Comparison of ENCODE assay signal across 10 mouse cellular contexts in genomic region chr1:174172605-174173004, GRCm38 (mm10). TPM values are rescaled to one million over a fixed set of nuclear protein-coding genes. Genes with fewer than 3 reads are reported as not detected.
DNase-seq lines count a peak whose midpoint lies in the region; ATAC-seq and TF ChIP-seq lines count a peak whose summit lies in the region.
"Had no signal": no experiment of that assay in that cellular context is flagged by ENCODE, and none has a peak within 500 bp of the region (broad histone marks: within the 10 kb centered on the region; RNA-seq: fewer than 3 reads in every experiment).

Spta1 (plus strand) TSS chr1:174172776.

- H3K9me3 ChIP-seq in intestine, embryonic 15.5 days, result no peaks in the 10 kb centered on the region
- no peaks in the 10 kb centered on the region for H3K9me3 ChIP-seq in intestine, postnatal 0 days (ENCODE audit: control insufficient read depth)
- H3K9me3 ChIP-seq in heart, embryonic 15.5 days (replicated peaks), result no peaks in the 10 kb centered on the region

- no peak within 1 kb of the TSS for H3K9ac ChIP-seq in intestine, embryonic 15.5 days
- no peak within 1 kb of the TSS for H3K9ac ChIP-seq in intestine, postnatal 0 days (ENCODE audit: low read depth, low read length)
- H3K9ac ChIP-seq in heart, embryonic 15.5 days, result no peak within 1 kb of the TSS

- no peak within 1 kb of the TSS for H3K27ac ChIP-seq in intestine, embryonic 15.5 days
- no peak within 1 kb of the TSS for H3K27ac ChIP-seq in intestine, postnatal 0 days (ENCODE audit: low read depth, low read length)
- H3K27ac ChIP-seq in heart, embryonic 15.5 days, result peak within 1 kb of the TSS; percentile 52

- no peaks in the 10 kb centered on the region for H3K36me3 ChIP-seq in intestine, embryonic 15.5 days
- no peaks in the 10 kb centered on the region for H3K36me3 ChIP-seq in intestine, postnatal 0 days (ENCODE audit: control insufficient read depth, insufficient read depth)
- H3K36me3 ChIP-seq in heart, embryonic 15.5 days, result no peaks in the 10 kb centered on the region

- H3K27me3 ChIP-seq in intestine, embryonic 15.5 days (replicated peaks), result no peaks in the 10 kb centered on the region
- H3K27me3 ChIP-seq in intestine, postnatal 0 days (replicated peaks; ENCODE audit: control insufficient read depth, insufficient read depth, low read length), result no peaks in the 10 kb centered on the region
- no peaks in the 10 kb centered on the region for H3K27me3 ChIP-seq in heart, embryonic 15.5 days

- no peak for TF ChIP-seq CTCF in intestine, postnatal 0 days (IDR thresholded peaks at IDR 0.05; ENCODE audit: low read depth)

- peak; percentile 1 for DNase-seq in mesoderm, embryonic 11.5 days (ENCODE audit: low read depth, low spot score)
- no peak for DNase-seq in cerebellum, postnatal 25 days
- DNase-seq in lung, postnatal 4 days, result no peak
- DNase-seq in MN1 (ENCODE audit: low spot score), result no peak
- DNase-seq: kidney, adult 11 months; lung, postnatal 10 days had no signal

- H3K4me1 ChIP-seq in intestine, embryonic 15.5 days (replicated peaks), result no peaks in the 10 kb centered on the region
- H3K4me1 ChIP-seq in intestine, postnatal 0 days (replicated peaks; ENCODE audit: control insufficient read depth, insufficient read depth, low read length), result no peaks in the 10 kb centered on the region
- peaks cover 7% of the 10 kb centered on the region for H3K4me1 ChIP-seq in heart, embryonic 15.5 days (replicated peaks)

- WGBS in intestine, embryonic 15.5 days, result 47% methylated on average over 3 of the region's 3 CpGs
- WGBS in intestine, postnatal 0 days, result 59% methylated on average over 3 of the region's 3 CpGs
- 11% methylated on average over 3 of the region's 3 CpGs for WGBS in heart, embryonic 15.5 days

- no peak within 1 kb of the TSS for H3K4me3 ChIP-seq in intestine, embryonic 15.5 days (replicated peaks)
- no peak within 1 kb of the TSS for H3K4me3 ChIP-seq in intestine, postnatal 0 days (ENCODE audit: low read depth, low read length)
- 0 out of 2 replicates have a peak within 1 kb of the TSS, but pooled peaks have one; percentile 12 for H3K4me3 ChIP-seq in heart, embryonic 15.5 days

- no peak within 1 kb of the TSS for H3K4me2 ChIP-seq in intestine, embryonic 15.5 days (replicated peaks)
- H3K4me2 ChIP-seq in intestine, postnatal 0 days (replicated peaks; ENCODE audit: low read depth), result no peak within 1 kb of the TSS
- peak within 1 kb of the TSS; percentile 44 for H3K4me2 ChIP-seq in heart, embryonic 15.5 days

- peak; percentile 70; the same call in 1 of the 2 replicates for ATAC-seq in intestine, embryonic 15.5 days
- ATAC-seq in intestine, postnatal 0 days, result no peak
- ATAC-seq in common myeloid progenitor, adult 5-6 weeks (replicated peaks; ENCODE audit: low read depth, poor library complexity, severe bottlenecking), result peak; percentile 74
- peak; percentile 55 for ATAC-seq in heart, embryonic 15.5 days (replicated peaks; ENCODE audit: insufficient number of reproducible peaks, insufficient read depth, low FRiP score, low read depth)

RNA-seq across cellular contexts. Expression of gene Spta1, which starts in this region (rescaled TPM):
- 0.85 and 0.94 TPM in 2 replicates for polyA plus RNA-seq in intestine, embryonic 15.5 days (2015; fragmentation: Nextera tagmentation; extraction: Ambion mirVana)
- 0.04 TPM in 1 of 2 replicates, not detected in the other for polyA plus RNA-seq in intestine, postnatal 0 days (2015; fragmentation: Nextera tagmentation; extraction: Ambion mirVana)
- total RNA-seq in common myeloid progenitor, adult 5-6 weeks (2017), result 24.7 and 29.6 TPM in 2 replicates
- polyA plus RNA-seq in heart, embryonic 15.5 days (2015; fragmentation: Nextera tagmentation; extraction: Ambion mirVana), result 1.7 and 2.2 TPM in 2 replicates

Comparison
In these comparisons a context has a peak if more than half of its experiments do, and no peak if none do; other contexts are left out.
1. Peak in ATAC-seq in intestine, embryonic 15.5 days; RNA of the gene not detected or under 1 TPM.